Mouse (Mus musculus) megakaryocyte-erythroid progenitor cell, adult 5-6 weeks (primary cell): ENCODE measurements around the gene Olfr720. TPM values are rescaled to one million over a fixed set of nuclear protein-coding genes. Genes with fewer than 3 reads are reported as not detected.

Source experiments
- ATAC-seq: replicated peaks from 2 replicates; pipeline ENCODE4 v1.8.0; 2016; ENCODE audit warnings: mild to moderate bottlenecking, inconsistent platforms; ENCODE audit not compliant: severe bottlenecking, poor library complexity, low FRiP score, low TSS enrichment
- total RNA-seq, 2 experiments: library from RNA; stranded (forward) in 1 of 2; stranded (reverse) in 1 of 2; fragments of 200-1000, 215-1000 nt in 1 of 2; fragments of >200 nt in 1 of 2; fragmentation: Nextera tagmentation in 1 of 2; gene quantifications; 2 replicates each; pipeline ENCODE4 v1.2.3; 2014 to 2017

Olfr720 gene
- total RNA-seq (2014; fragmentation: Nextera tagmentation) (not detected in 2 replicates), total RNA-seq (2017) (not detected in 2 replicates)

DNA sequence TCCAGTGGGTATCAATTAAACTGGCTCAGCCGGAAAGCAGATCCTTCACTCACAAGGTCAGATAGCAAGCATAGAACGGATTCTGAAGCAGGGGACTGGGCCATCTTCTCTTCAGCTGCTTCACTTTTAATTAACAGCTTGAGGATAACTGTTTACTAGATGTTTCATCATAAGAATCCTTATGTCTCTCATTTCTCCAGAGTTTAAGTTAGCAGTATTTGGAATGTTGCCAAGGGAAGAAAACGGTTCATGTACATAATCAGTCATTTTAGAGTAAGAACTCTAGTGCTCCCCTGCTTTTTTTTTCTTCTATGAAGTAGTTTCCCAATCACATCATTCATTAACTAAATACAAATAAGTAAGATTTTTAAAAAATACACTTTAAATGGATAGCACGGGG lies at the start of gene Olfr720:
Gene Olfr720 (minus strand): TSS at position 101 of the 400 bp plus-strand sequence.
- ATAC-seq = no peak

Other genes with a start within 250 kb of the Olfr720 start
- gene Atxn7, start 225.4 kb downstream of the Olfr720 start, total RNA-seq (2014; fragmentation: Nextera tagmentation) = 29.9 and 31.2 TPM in 2 replicates
- gene Atxn7, start 225.4 kb downstream of the Olfr720 start, total RNA-seq (2017) = 24.8 and 27.8 TPM in 2 replicates
- 226 and 251 TPM in 2 replicates for gene Thoc7, start 225.0 kb downstream of the Olfr720 start, total RNA-seq (2014; fragmentation: Nextera tagmentation)
- gene Thoc7, start 225.0 kb downstream of the Olfr720 start, total RNA-seq (2017) = 263 and 514 TPM in 2 replicates
- gene Psmd6, start 65.9 kb downstream of the Olfr720 start, total RNA-seq (2014; fragmentation: Nextera tagmentation) = 154 and 175 TPM in 2 replicates
- 296 and 300 TPM in 2 replicates for gene Psmd6, start 65.9 kb downstream of the Olfr720 start, total RNA-seq (2017)
- gene Olfr31, start 136.0 kb upstream of the Olfr720 start, total RNA-seq (2014; fragmentation: Nextera tagmentation) = not detected in 2 replicates
- gene Olfr31, start 136.0 kb upstream of the Olfr720 start, total RNA-seq (2017) = not detected in 2 replicates
- 5.0 and 5.9 TPM in 2 replicates for gene Il3ra, start 159.4 kb upstream of the Olfr720 start, total RNA-seq (2014; fragmentation: Nextera tagmentation)
- 5.9 TPM in 1 of 2 replicates, not detected in the other for gene Il3ra, start 159.4 kb upstream of the Olfr720 start, total RNA-seq (2017)
- not detected in 2 replicates for gene Olfr721-ps1, start 214.5 kb upstream of the Olfr720 start, total RNA-seq (2014; fragmentation: Nextera tagmentation)
- not detected in 2 replicates for gene Olfr721-ps1, start 214.5 kb upstream of the Olfr720 start, total RNA-seq (2017)